ENCODE assay signal across 11 mouse cellular contexts in genomic region chr8:87926098-87926890, GRCm38 (mm10). TPM values are rescaled to one million over a fixed set of nuclear protein-coding genes. Genes with fewer than 3 reads are reported as not detected.
A peak's percentile ranks its signal among the peaks of the same experiment; 100 is the strongest.
DNase-seq lines count a peak whose midpoint lies in the region; ATAC-seq and TF ChIP-seq lines count a peak whose summit lies in the region.
"Had no signal": no experiment of that assay in that cellular context is flagged by ENCODE, and none has a peak within 500 bp of the region (broad histone marks: within the 10 kb centered on the region; RNA-seq: fewer than 3 reads in every experiment).

No protein-coding gene starts in this region.

- H3K9ac ChIP-seq in kidney, embryonic 14.5 days (ENCODE audit: low read depth, low read length), result no peak overlapping the region
- no peak overlapping the region for H3K9ac ChIP-seq in limb, embryonic 14.5 days (ENCODE audit: low read depth, low read length, severe bottlenecking)

- H3K4me3 ChIP-seq in kidney, embryonic 14.5 days (ENCODE audit: low read length), result no peak overlapping the region
- H3K4me3 ChIP-seq in limb, embryonic 14.5 days (replicated peaks; ENCODE audit: low read length), result no peak overlapping the region

- H3K27me3 ChIP-seq in kidney, embryonic 14.5 days (ENCODE audit: control insufficient read depth, insufficient read depth, low read length), result no peaks in the 10 kb centered on the region
- H3K27me3 ChIP-seq in limb, embryonic 14.5 days (ENCODE audit: control insufficient read depth, insufficient read depth, low read length), result no peaks in the 10 kb centered on the region

- peaks cover 38% of the 10 kb centered on the region; the same call in 1 of the 2 replicates for H3K4me1 ChIP-seq in kidney, embryonic 14.5 days (ENCODE audit: control insufficient read depth, insufficient read depth, low read length)
- H3K4me1 ChIP-seq in limb, embryonic 14.5 days (ENCODE audit: control insufficient read depth, insufficient read depth, low read length), result peaks cover 68% of the 10 kb centered on the region

- H3K27ac ChIP-seq in kidney, embryonic 14.5 days (ENCODE audit: low read depth, low read length), result no peak overlapping the region
- peak overlapping the region; percentile 62; the same call in 1 of the 2 replicates for H3K27ac ChIP-seq in limb, embryonic 14.5 days (replicated peaks; ENCODE audit: low read depth, low read length)

- peak; percentile 36 for DNase-seq in adrenal gland, adult 2 months
- DNase-seq in adrenal gland, postnatal 4 days (ENCODE audit: low spot score in 2 of 2), result no peak
- DNase-seq in kidney, postnatal 14 days, result peak; percentile 40
- DNase-seq in cerebellum, postnatal 14 days, result peak; percentile 55 to 66
- peak; percentile 54 for DNase-seq in limb, embryonic 14.5 days (ENCODE audit: low spot score)
- DNase-seq in retina, embryonic 14.5 days (ENCODE audit: low spot score), result no peak
- no peak for DNase-seq in urinary bladder, postnatal 25 days (ENCODE audit: low spot score)
- DNase-seq: kidney, adult 11 months; liver; right cerebral cortex, adult 18-20 months had no signal

- no peaks in the 10 kb centered on the region for H3K9me3 ChIP-seq in kidney, embryonic 14.5 days (ENCODE audit: control insufficient read depth, low read length)
- H3K9me3 ChIP-seq in limb, embryonic 14.5 days (ENCODE audit: control insufficient read depth, low read length), result no peaks in the 10 kb centered on the region

- ATAC-seq in kidney, embryonic 14.5 days (ENCODE audit: low FRiP score, low TSS enrichment), result no peak
- ATAC-seq in limb, embryonic 14.5 days (ENCODE audit: low FRiP score, low read depth), result peak; percentile 40; the same call in 1 of the 2 replicates

- H3K36me3 ChIP-seq in kidney, embryonic 14.5 days (ENCODE audit: control insufficient read depth, insufficient read depth, low read length), result no peaks in the 10 kb centered on the region
- H3K36me3 ChIP-seq in limb, embryonic 14.5 days (ENCODE audit: control insufficient read depth, insufficient read depth, low read length), result no peaks in the 10 kb centered on the region

- no peak overlapping the region for H3K4me2 ChIP-seq in kidney, embryonic 14.5 days (replicated peaks; ENCODE audit: low read depth, low read length)
- H3K4me2 ChIP-seq in limb, embryonic 14.5 days (replicated peaks; ENCODE audit: low read depth, low read length, severe bottlenecking), result 0 out of 2 replicates have a peak overlapping the region, but pooled peaks have one; percentile 3

- WGBS in kidney, embryonic 14.5 days, result 68% methylated on average over 7 of the region's 7 CpGs
- 43% methylated on average over 7 of the region's 7 CpGs for WGBS in limb, embryonic 14.5 days

- no peak for TF ChIP-seq POLR2A in limb, embryonic 14.5 days (IDR thresholded peaks at IDR 0.05; ENCODE audit: borderline replicate concordance, extremely low read depth, insufficient read depth, insufficient read length)

RNA-seq across cellular contexts. Expression of gene Zfp423, which starts 33.1 kb away (rescaled TPM):
- 10 to 100 TPM; 21.4 to 28.1 TPM for total RNA-seq in adrenal gland, adult 2 months (2021)
- polyA plus RNA-seq in adrenal gland, adult 2 months (2012; rRNA removed), result 17.5 and 23.6 TPM in 2 replicates
- total RNA-seq in adrenal gland, postnatal 4 days (2021), result 10 to 100 TPM; 39.4 to 41.8 TPM
- 15.3 and 18.8 TPM in 2 replicates for polyA plus RNA-seq in kidney, embryonic 14.5 days (2014; fragmentation: Nextera tagmentation; extraction: Ambion mirVana)
- polyA plus RNA-seq in limb, embryonic 14.5 days (2012; rRNA removed), result 46.4 and 59.9 TPM in 2 replicates
- 24.4 and 33.2 TPM in 2 replicates for polyA plus RNA-seq in limb, embryonic 14.5 days (2014; fragmentation: Nextera tagmentation; extraction: Ambion mirVana)

Comparison
In these comparisons a context has a peak if more than half of its experiments do, and no peak if none do; other contexts are left out.
1. DNase-seq: peak in adrenal gland, adult 2 months (single experiment), kidney, postnatal 14 days (single experiment), cerebellum, postnatal 14 days (2 of 2) and limb, embryonic 14.5 days (single experiment); none in adrenal gland, postnatal 4 days (0 of 2), retina, embryonic 14.5 days (single experiment) and urinary bladder, postnatal 25 days (single experiment).